Mouse (Mus musculus) liver, adult 2 months (tissue): ENCODE measurements around the gene Ankrd44. TPM values are rescaled to one million over a fixed set of nuclear protein-coding genes. Genes with fewer than 3 reads are reported as not detected.
A peak's percentile ranks its signal among the peaks of the same experiment; 100 is the strongest.

Experiments used
- DNase-seq: peaks from one replicate; pipeline ENCODE4 v3.0.0-alpha.2; 2011; ENCODE audit warnings: low read depth, low spot score; ENCODE audit errors: extremely low read depth
- H3K27ac ChIP-seq: fragments of 200-500 bp; replicated peaks from 2 replicates; pipeline ENCODE4 v1.5.1; 2012; ENCODE audit warnings: low read depth, mild to moderate bottlenecking, control low read depth, inconsistent platforms, low read length; ENCODE audit not compliant: insufficient read depth
- H3K27me3 ChIP-seq: fragments of 200-500 bp; 2 replicates; pipeline ENCODE4 v1.6.1; 2012; ENCODE audit warnings: mild to moderate bottlenecking, moderate library complexity, low read length, inconsistent platforms; ENCODE audit not compliant: control insufficient read depth, insufficient read depth
- H3K36me3 ChIP-seq: fragments of 200-500 bp; 2 replicates; pipeline ENCODE4 v1.6.1; 2012; ENCODE audit warnings: low read length, inconsistent platforms; ENCODE audit not compliant: control insufficient read depth, insufficient read depth
- H3K4me1 ChIP-seq: fragments of 200-500 bp; 2 replicates; pipeline ENCODE4 v1.6.1; 2011; ENCODE audit warnings: low read length; ENCODE audit not compliant: control insufficient read depth, insufficient read depth
- H3K4me3 ChIP-seq: fragments of 200-500 bp; 2 replicates; pipeline ENCODE4 v1.5.1; 2011; ENCODE audit warnings: low read depth, mild to moderate bottlenecking, control low read depth, low read length, moderate library complexity; ENCODE audit not compliant: insufficient read depth
- H3K79me2 ChIP-seq: fragments of 200-500 bp; 2 replicates; pipeline ENCODE4 v1.6.1; 2012; ENCODE audit warnings: inconsistent platforms, mild to moderate bottlenecking, low read length, moderate library complexity; ENCODE audit not compliant: control insufficient read depth, insufficient read depth
- H3K9ac ChIP-seq: fragments of 200-500 bp; 2 replicates; pipeline ENCODE4 v1.6.1; 2012; ENCODE audit warnings: low read depth, mild to moderate bottlenecking, control low read depth, inconsistent platforms, low read length
- CTCF ChIP-seq: fragments of 200-500 bp; IDR thresholded peaks from 2 replicates; pipeline ENCODE4 v1.5.1; 2011; ENCODE audit warnings: low read depth, low read length, control low read depth
- POLR2A ChIP-seq: fragments of 200-500 bp; IDR thresholded peaks from 2 replicates; pipeline ENCODE4 v1.6.1; 2011; ENCODE audit warnings: low read length, control low read depth; ENCODE audit not compliant: insufficient read depth; ENCODE audit errors: extremely low read depth
- WGBS: fragments of 180-500 bp; shearing (Covaris S2); methylation state at CpG from one replicate; pipeline ENCODE4 v1.1.7; 2018; 5-methylcytosine and 5-hydroxymethylcytosine counted together
- polyA plus RNA-seq: library from polyadenylated mRNA; depleted of rRNA; stranded (reverse); fragments of >200 nt; gene quantifications from 2 replicates; pipeline ENCODE4 v1.2.3, GENCODE M21; 2012
- total RNA-seq: library from RNA; depleted of rRNA; stranded (reverse); fragments of >200 nt; gene quantifications from 2 replicates; pipeline ENCODE4 v1.2.3, GENCODE M21; 2014

Ankrd44 gene
- total and polyA plus RNA-seq, 2 experiments = 2.3 to 8.5 TPM

DNA sequence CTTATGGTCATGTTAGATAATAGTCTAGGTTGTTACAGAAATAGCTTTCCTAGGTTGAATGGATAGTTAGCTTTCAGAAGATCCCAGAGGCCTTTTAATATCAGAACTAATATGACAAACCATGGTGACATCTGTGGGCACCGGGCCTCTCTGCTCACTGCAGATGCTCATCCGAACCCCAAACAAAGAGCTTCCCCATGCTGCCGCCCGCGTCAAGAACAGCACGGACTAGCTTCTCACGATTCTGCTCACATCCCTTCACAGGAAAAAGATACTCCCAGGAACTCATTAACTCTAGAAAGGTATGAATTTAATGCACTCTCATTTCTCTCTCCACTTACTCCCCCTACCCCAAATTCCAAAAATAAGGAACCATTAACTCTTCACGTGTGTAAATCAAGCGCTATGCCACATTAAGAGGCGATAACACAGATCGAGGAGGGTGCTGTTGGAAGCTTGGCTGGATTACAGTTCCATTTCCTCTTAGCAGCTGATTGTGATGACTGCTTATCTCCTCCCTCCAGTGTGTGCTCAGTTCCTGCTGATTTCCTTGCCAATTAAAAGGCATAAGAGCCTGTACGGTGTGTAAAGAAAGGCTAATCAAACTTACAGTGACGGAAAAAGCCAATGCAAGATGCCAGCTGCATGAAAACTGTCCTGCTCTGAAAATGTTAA is 235.8 kb downstream of the Ankrd44 start:
- Histone ChIP-seq H3K27me3 (no peaks in the 10 kb centered on the region), H3K27ac (peak overlapping the region; percentile 23; the same call in 1 of the 2 replicates), H3K4me3 (no peak overlapping the region), H3K4me1 (no peaks in the 10 kb centered on the region; the same call in 1 of the 2 replicates), H3K79me2 (no peaks in the 10 kb centered on the region), H3K36me3 (no peaks in the 10 kb centered on the region), H3K9ac (no peak overlapping the region)
- DNase-seq = peak; percentile 40
- TF ChIP-seq CTCF (no peak), POLR2A (no peak)
- WGBS = 64% methylated on average over 13 of the region's 13 CpGs

DNA sequence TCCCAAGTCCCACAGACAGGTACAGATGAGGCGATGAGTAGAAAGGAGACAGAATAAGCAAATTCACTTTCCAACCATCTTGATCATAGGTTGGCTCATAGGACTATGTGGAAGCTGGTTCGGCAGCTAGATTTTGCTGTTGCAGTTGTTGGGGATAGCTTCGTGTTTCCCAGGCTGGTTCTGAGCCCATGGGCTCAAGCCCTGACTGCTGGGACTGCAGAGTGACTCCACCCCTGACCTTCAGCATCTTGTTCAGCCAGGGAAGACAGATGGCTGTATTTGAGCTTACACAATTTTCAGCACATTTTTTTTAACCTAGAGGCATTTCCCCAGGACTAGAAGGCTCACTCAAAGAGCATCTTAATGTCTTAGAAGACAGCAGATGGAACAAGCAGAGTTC is 237.7 kb downstream of the Ankrd44 start:
- no peak overlapping the region for H3K4me3 ChIP-seq
- peaks cover 4% of the 10 kb centered on the region; the same call in 1 of the 2 replicates for H3K4me1 ChIP-seq
- no peaks in the 10 kb centered on the region for H3K27me3 ChIP-seq
- H3K9ac ChIP-seq = no peak overlapping the region
- H3K36me3 ChIP-seq = no peaks in the 10 kb centered on the region
- H3K79me2 ChIP-seq = no peaks in the 10 kb centered on the region
- DNase-seq = no peak
- H3K27ac ChIP-seq = no peak overlapping the region
- WGBS = 84% methylated on average over 3 of the region's 3 CpGs
- no peak for TF ChIP-seq CTCF
- no peak for TF ChIP-seq POLR2A

DNA sequence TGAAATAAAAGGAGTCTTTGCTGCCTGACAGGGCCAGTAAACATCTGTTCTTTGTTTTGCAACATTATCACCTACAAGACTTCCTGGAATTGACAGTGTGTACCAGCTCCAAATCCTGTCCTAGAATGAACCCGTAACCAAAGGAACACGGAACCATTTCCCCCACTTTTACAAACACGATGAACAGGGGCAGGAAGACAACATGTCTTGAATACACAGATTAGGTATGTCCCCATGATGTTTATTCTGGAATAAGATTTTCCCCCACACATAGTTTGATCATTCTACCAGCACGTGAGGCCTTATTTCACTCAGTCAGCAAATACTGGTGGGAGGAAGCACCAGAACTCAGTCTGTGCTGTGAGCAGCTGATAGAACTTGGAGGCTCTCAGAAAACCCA is 241.9 kb downstream of the Ankrd44 start:
- Histone ChIP-seq H3K27ac (peak overlapping the region; percentile 28), H3K4me1 (peaks cover 4% of the 10 kb centered on the region; the same call in 1 of the 2 replicates), H3K27me3 (no peaks in the 10 kb centered on the region), H3K4me3 (no peak overlapping the region), H3K36me3 (no peaks in the 10 kb centered on the region), H3K9ac (no peak overlapping the region), H3K79me2 (no peaks in the 10 kb centered on the region)
- TF ChIP-seq CTCF = no peak
- 8% methylated on average over 4 of the region's 4 CpGs for WGBS
- peak; percentile 56 for DNase-seq

DNA sequence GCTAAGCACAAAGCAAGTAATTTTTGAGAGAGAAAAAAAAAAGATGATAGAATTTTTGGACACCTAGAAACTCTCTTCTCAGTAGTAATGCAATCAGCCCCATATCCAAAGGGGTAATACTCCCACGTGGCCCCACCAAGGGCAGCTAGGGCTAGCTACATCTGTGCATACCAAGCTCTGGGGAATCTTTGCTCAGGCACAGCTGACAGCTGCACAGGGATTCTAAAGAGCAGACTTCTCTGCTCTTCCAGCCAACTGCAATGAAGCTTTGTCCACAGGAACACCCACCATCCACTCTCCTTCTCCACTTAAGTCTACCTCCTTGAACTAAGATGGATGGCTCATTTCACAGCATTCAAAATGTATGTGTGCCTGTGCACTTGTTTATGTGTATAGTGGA is 246.6 kb downstream of the Ankrd44 start:
- no peaks in the 10 kb centered on the region for H3K79me2 ChIP-seq
- peaks cover 1% of the 10 kb centered on the region; the same call in 1 of the 2 replicates for H3K4me1 ChIP-seq
- 80% methylated on average over 1 of the region's 1 CpGs for WGBS
- H3K27me3 ChIP-seq = no peaks in the 10 kb centered on the region
- no peak overlapping the region for H3K27ac ChIP-seq
- DNase-seq = no peak
- TF ChIP-seq CTCF (no peak), POLR2A (no peak)
- no peak overlapping the region for H3K9ac ChIP-seq
- H3K4me3 ChIP-seq = no peak overlapping the region
- no peaks in the 10 kb centered on the region for H3K36me3 ChIP-seq

DNA sequence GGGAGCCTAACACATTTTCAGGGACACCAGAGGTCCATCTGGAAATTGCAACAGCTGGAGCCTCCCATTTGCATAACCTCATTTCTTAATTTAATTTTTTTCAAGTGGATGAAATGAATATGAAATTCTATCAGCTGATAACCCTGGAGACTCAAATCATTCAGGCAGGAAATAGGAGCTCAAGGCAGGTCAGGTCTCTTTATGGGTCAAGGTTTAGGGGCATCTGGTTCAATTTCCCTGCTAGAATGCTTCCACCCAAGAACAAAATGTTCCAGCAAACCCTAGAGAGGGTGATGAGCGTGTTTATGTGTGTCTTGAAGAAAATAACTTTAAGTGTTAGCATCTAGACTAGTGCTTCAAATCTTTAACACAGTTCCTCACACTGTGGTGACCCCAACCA is 248.2 kb downstream of the Ankrd44 start:
- H3K36me3 ChIP-seq = no peaks in the 10 kb centered on the region
- no peak overlapping the region for H3K9ac ChIP-seq
- no peak for DNase-seq
- no peaks in the 10 kb centered on the region for H3K4me1 ChIP-seq
- no peak overlapping the region for H3K27ac ChIP-seq
- no peak overlapping the region for H3K4me3 ChIP-seq
- no peaks in the 10 kb centered on the region for H3K27me3 ChIP-seq
- H3K79me2 ChIP-seq = no peaks in the 10 kb centered on the region
- 80% methylated on average over 1 of the region's 1 CpGs for WGBS
- no peak for TF ChIP-seq POLR2A
- no peak for TF ChIP-seq CTCF

DNA sequence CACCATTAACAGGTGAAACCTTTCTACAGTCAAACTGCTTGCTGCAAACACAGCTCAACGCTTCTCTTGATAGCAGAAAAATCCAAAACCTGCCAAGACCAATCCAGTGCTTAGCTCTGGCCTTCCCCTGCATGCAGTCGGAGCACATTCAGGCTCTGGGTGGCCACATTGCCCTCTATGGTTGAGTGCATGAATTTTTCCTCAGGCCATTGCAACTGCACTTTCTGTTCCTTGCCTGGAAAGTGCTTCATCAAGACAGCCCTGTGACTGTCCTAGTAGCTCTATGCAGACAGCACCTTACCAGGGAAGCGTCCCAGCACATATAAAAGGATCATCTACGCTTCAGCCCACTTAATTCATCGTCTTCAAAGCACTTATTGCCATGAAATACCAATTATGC is 250.7 kb downstream of the Ankrd44 start:
- TF ChIP-seq CTCF (no peak), POLR2A (no peak)
- DNase-seq = no peak
- 92% methylated on average over 5 of the region's 5 CpGs for WGBS
- no peaks in the 10 kb centered on the region for H3K79me2 ChIP-seq
- no peaks in the 10 kb centered on the region for H3K36me3 ChIP-seq
- no peak overlapping the region for H3K9ac ChIP-seq
- no peaks in the 10 kb centered on the region for H3K4me1 ChIP-seq
- H3K27ac ChIP-seq = no peak overlapping the region
- no peaks in the 10 kb centered on the region for H3K27me3 ChIP-seq
- no peak overlapping the region for H3K4me3 ChIP-seq
